Mouse (Mus musculus) left cerebral cortex, adult 2 months (tissue): ENCODE measurements around the gene Arhgef39. TPM values are rescaled to one million over a fixed set of nuclear protein-coding genes. Genes with fewer than 3 reads are reported as not detected.

Source experiments
- DNase-seq, 2 experiments: peaks; one replicate each; pipeline ENCODE4 v3.0.0; 2021 to 2022; ENCODE audit warnings: low spot score in 2 of 2, mixed read lengths in 1 of 2; ENCODE audit errors: extremely low spot score in 1 of 2
- H3K27ac ChIP-seq: fragments of 200-600 bp; 2 replicates; pipeline ENCODE4 v1.8.1; 2022
- H3K4me3 ChIP-seq: fragments of 200-600 bp; 2 replicates; pipeline ENCODE4 v1.8.1; 2022
- CTCF ChIP-seq: fragments of 200-600 bp; IDR thresholded peaks from 2 replicates; pipeline ENCODE4 v1.8.1; 2022; ENCODE audit warnings: antibody characterized with exemption, mild to moderate bottlenecking, moderate library complexity
- intact Hi-C: fragments of 180-260 bp; cut with DNase I; formaldehyde crosslinking; loops from one replicate; pipeline ENCODE4 v1.15.1; 2025
- total RNA-seq, 2 experiments: library from RNA; stranded (reverse); gene quantifications; 2 replicates each; pipeline ENCODE4 v1.2.3; 2021

Gene Arhgef39
- total RNA-seq, 2 experiments from 2014 or later, result 0.41 to 1.7 TPM

GRCm38 (mm10) chr4:43519956-43520355 lies 20.5 kb upstream of the Arhgef39 start:
- H3K4me3 ChIP-seq, result peak overlapping the region; percentile 9; the same call in 1 of the 2 replicates
- intact Hi-C loops, result no loop called here
- DNase-seq, result peak; percentile 86 to 95
- TF ChIP-seq CTCF, result no peak
- H3K27ac ChIP-seq, result no peak overlapping the region

- DNase-seq, result no peak
- intact Hi-C loops, result no loop called here
- peak overlapping the region; percentile 9; the same call in 1 of the 2 replicates for H3K4me3 ChIP-seq
- no peak overlapping the region for H3K27ac ChIP-seq
- TF ChIP-seq CTCF, result no peak
Observed at GRCm38 (mm10) chr4:43519551-43519950, 20.1 kb upstream of the Arhgef39 start.

DNA sequence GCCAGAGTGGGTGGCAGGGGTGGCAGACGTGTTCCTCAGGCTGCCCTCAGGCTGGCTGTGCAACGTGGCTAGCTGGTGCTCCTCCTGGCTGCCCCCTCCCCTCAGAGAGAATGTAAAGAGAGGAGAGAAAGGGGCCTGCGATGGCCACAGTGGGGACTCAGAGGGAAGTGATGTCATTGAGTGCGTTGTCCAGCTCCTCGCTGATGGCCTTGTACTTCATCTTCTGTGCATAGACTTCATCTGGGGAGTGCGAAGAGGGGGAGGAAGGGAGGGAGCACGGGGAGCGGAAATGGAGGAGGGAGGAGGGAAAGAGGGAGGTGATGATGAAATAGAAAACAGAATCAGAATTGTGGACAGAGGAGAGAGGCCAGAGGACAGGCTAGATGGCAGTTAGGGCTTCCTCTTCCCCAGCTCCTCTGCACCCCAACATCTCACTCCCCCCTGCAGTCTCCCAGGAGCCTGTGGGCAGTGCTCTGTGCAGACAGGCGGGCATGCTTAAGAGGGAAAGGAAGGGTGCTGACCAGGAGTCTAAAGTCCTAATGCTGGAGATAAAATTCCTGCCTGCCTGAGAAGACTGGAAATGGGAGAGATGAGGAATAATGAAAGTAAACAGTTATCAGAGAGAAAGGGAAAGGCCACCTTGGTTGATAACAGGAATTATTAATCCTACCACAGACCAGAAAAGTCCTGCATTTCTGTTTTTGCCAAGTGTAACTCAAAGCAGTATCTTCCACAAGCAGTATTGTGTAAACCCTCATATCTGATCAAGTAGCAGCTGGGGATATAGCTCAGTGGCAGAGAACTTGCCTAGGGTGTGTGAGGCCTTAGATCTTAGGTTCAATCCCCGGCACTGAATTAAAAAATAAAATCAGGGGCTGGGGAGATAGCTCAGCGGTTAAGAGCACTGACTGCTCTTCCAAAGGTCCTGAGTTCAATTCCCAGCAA lies 16.5 kb upstream of the Arhgef39 start:
- intact Hi-C loops, result no loop called here
- TF ChIP-seq CTCF, result no peak
- DNase-seq, result no peak
- Histone ChIP-seq H3K4me3 (no peak overlapping the region), H3K27ac (no peak overlapping the region)

GRCm38 (mm10) chr4:43513791-43514190 lies 14.3 kb upstream of the Arhgef39 start:
- intact Hi-C loops, result no loop called here
- DNase-seq, result no peak
- Histone ChIP-seq H3K4me3 (no peak overlapping the region), H3K27ac (no peak overlapping the region)
- TF ChIP-seq CTCF, result no peak

- intact Hi-C loops, result no loop called here
- no peak for DNase-seq
- TF ChIP-seq CTCF, result no peak
- H3K4me3 ChIP-seq, result no peak overlapping the region
- no peak overlapping the region for H3K27ac ChIP-seq
Observed at GRCm38 (mm10) chr4:43513300-43513699, 13.8 kb upstream of the Arhgef39 start.

GRCm38 (mm10) chr4:43512653-43513052 lies 13.2 kb upstream of the Arhgef39 start:
- intact Hi-C loops, result no loop called here
- no peak for DNase-seq
- TF ChIP-seq CTCF, result no peak

DNA sequence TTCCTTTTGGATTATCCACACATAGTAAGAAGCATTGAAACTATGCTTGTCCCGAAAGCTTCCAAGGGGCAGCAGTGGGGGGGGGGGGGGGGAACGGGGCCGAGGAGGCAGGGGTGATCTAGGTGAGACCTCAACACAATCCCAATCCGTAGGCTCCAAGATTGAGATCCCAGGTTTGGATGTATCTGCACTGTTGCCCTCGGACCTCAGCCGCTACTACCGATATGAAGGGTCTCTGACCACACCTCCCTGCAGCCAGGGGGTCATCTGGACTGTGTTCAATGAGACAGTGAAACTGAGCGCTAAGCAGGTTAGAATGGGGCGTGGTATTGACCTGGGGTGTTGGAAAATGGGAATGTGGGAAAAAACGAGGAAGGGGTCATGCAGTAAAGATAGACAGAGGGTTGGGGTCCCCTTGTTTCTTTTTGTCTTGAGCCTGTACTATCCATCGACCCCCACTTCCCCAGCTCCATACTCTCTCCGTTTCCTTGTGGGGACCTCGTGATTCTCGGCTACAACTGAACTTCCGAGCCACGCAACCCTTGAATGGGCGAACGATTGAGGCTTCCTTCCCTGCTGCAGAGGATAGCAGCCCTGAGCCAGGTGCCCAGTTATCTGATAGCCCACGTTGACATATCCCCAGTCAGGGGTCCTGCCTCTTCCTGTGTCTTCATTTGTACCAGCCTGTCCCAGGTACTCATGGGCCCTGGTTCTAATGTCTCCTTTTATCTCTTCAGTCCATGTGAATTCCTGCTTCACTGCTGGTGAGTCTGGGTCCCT lies 12.4 kb upstream of the Arhgef39 start:
- Histone ChIP-seq H3K27ac (no peak overlapping the region), H3K4me3 (no peak overlapping the region)
- no peak for DNase-seq
- TF ChIP-seq CTCF, result no peak
- intact Hi-C loops, result no loop called here

More at GRCm38 (mm10) chr4:43512653-43513052, 13.2 kb upstream of the Arhgef39 start:
- H3K4me3 ChIP-seq, result no peak overlapping the region
- H3K27ac ChIP-seq, result no peak overlapping the region

DNA sequence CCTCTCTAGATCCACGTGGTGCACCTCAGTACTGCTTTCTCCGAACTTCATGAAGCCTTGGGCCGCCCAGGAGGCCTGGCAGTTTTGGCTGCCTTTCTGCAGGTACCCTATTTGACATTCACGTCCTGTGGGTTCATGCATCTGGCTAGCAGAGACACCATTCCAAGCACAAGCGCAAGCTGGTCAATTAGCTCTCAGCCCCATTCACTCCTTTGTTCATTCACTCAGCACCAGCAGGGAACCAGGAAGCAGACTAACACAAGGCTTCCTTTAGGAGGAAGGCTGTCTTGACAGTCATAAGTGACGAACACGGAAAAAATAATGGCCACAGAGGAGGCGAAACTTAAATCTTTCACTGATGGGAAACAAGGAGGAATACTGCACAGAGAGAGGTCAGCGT lies 9.6 kb upstream of the Arhgef39 start:
- DNase-seq, result no peak
- no peak overlapping the region for H3K4me3 ChIP-seq
- no peak for TF ChIP-seq CTCF
- intact Hi-C loops, result no loop called here
- H3K27ac ChIP-seq, result no peak overlapping the region

DNA sequence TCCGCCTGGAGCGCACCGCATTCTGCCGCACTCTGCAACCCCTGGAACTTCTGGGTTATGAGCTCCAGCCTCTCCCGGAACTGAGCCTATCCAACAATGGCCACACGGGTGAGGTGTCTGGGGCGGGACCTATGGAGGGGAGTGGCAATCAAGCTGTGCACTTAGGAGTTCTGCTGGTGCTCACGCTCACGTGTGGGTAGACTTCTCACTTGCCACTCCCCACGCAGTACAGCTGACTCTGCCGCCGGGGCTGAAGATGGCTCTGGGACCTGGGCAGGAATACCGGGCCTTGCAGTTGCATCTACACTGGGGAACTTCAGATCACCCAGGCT lies 9.1 kb upstream of the Arhgef39 start:
- Histone ChIP-seq H3K4me3 (peak overlapping the region; percentile 29), H3K27ac (no peak overlapping the region)
- intact Hi-C loops, result no loop called here
- no peak for TF ChIP-seq CTCF
- DNase-seq, result no peak

- intact Hi-C loops, result no loop called here
- no peak overlapping the region for H3K27ac ChIP-seq
- TF ChIP-seq CTCF, result no peak
- peak overlapping the region; percentile 29 for H3K4me3 ChIP-seq
- no peak for DNase-seq
Observed at GRCm38 (mm10) chr4:43507938-43508665, 8.6 kb upstream of the Arhgef39 start.

- Histone ChIP-seq H3K4me3 (no peak within 1 kb of the TSS), H3K27ac (no peak within 1 kb of the TSS)
- intact Hi-C loops, result no loop called here
- TF ChIP-seq CTCF, result no peak
- no peak for DNase-seq
Observed at GRCm38 (mm10) chr4:43506536-43507185, 7.2 kb upstream of the Arhgef39 start, which contains the start of gene Car9. Car9 (plus strand) TSS chr4:43506966.
